Mouse (Mus musculus) embryonic facial prominence, embryonic 13.5 days (tissue): Measurements from ENCODE around the gene Thsd7b. TPM values are rescaled to one million over a fixed set of nuclear protein-coding genes. Genes with fewer than 3 reads are reported as not detected.
A peak's percentile ranks its signal among the peaks of the same experiment; 100 is the strongest.
"Not testable (repeated sequence)": the region's sequence is repeated elsewhere in the genome, so short reads cannot be mapped to it uniquely, and the experiment has no call there.

Experiments
- ATAC-seq: fragments of 200-750 bp; cut with Nextera tagmentation; 2 replicates; pipeline ENCODE4 v1.8.0; 2017; ENCODE audit warnings: low read depth; ENCODE audit not compliant: insufficient number of reproducible peaks, insufficient read depth, low FRiP score, low TSS enrichment
- H3K27ac ChIP-seq: fragments of 300-500 bp; sonication (generic); 2 replicates; pipeline ENCODE4 v1.5.1; 2015; ENCODE audit warnings: moderate library complexity, mild to moderate bottlenecking, inconsistent platforms
- H3K27me3 ChIP-seq: fragments of 300-500 bp; sonication (generic); 2 replicates; pipeline ENCODE4 v1.6.1; 2015; ENCODE audit warnings: mild to moderate bottlenecking, inconsistent platforms
- H3K36me3 ChIP-seq: fragments of 300-500 bp; sonication (generic); 2 replicates; pipeline ENCODE4 v1.6.1; 2015; ENCODE audit warnings: mild to moderate bottlenecking, inconsistent platforms
- H3K4me1 ChIP-seq: fragments of 300-500 bp; sonication (generic); 2 replicates; pipeline ENCODE4 v1.6.1; 2015; ENCODE audit warnings: inconsistent platforms
- H3K4me2 ChIP-seq: fragments of 300-500 bp; sonication (generic); 2 replicates; pipeline ENCODE4 v1.6.1; 2015; ENCODE audit warnings: moderate library complexity, mild to moderate bottlenecking, inconsistent platforms
- H3K4me3 ChIP-seq: fragments of 300-500 bp; sonication (generic); 2 replicates; pipeline ENCODE4 v1.5.1; 2015; ENCODE audit warnings: mild to moderate bottlenecking, inconsistent platforms
- H3K9ac ChIP-seq: fragments of 300-500 bp; sonication (generic); 2 replicates; pipeline ENCODE4 v1.6.1; 2015; ENCODE audit warnings: mild to moderate bottlenecking, inconsistent platforms
- H3K9me3 ChIP-seq: fragments of 300-500 bp; sonication (generic); 2 replicates; pipeline ENCODE4 v1.6.1; 2016; ENCODE audit warnings: inconsistent platforms
- WGBS: fragments of 180-500 bp; shearing (Covaris S2); methylation state at CpG from one replicate; pipeline ENCODE4 v1.1.7; 2015; ENCODE audit warnings: mixed read lengths; 5-methylcytosine and 5-hydroxymethylcytosine counted together
- polyA plus RNA-seq: library from polyadenylated mRNA; unstranded; fragments of >200 nt; fragmentation: Nextera tagmentation; extraction: Ambion mirVana; gene quantifications from 2 replicates; pipeline ENCODE4 v1.2.1, GENCODE M21; 2015

The Thsd7b gene
- polyA plus RNA-seq, 1 experiment from 2014 or later, result 3.5 TPM

GRCm38 (mm10) chr1:129887861-129888260, 614.8 kb downstream of the Thsd7b start:
- no peaks in the 10 kb centered on the region for H3K36me3 ChIP-seq
- H3K27ac ChIP-seq, result no peak overlapping the region
- H3K9me3 ChIP-seq, result no peaks in the 10 kb centered on the region
- no peak overlapping the region for H3K9ac ChIP-seq
- 56% methylated on average over 1 of the region's 1 CpGs for WGBS
- H3K27me3 ChIP-seq, result no peaks in the 10 kb centered on the region
- H3K4me2 ChIP-seq, result no peak overlapping the region
- no peak for ATAC-seq
- H3K4me1 ChIP-seq, result no peaks in the 10 kb centered on the region
- H3K4me3 ChIP-seq, result no peak overlapping the region

GRCm38 (mm10) chr1:129898121-129898520, 625.0 kb downstream of the Thsd7b start:
- no peak overlapping the region for H3K27ac ChIP-seq
- H3K4me3 ChIP-seq, result no peak overlapping the region
- H3K4me1 ChIP-seq, result no peaks in the 10 kb centered on the region
- ATAC-seq, result no peak
- H3K9ac ChIP-seq, result no peak overlapping the region
- H3K27me3 ChIP-seq, result no peaks in the 10 kb centered on the region
- no peak overlapping the region for H3K4me2 ChIP-seq
- no peaks in the 10 kb centered on the region for H3K36me3 ChIP-seq
- no peaks in the 10 kb centered on the region for H3K9me3 ChIP-seq
- WGBS, result 72% methylated on average over 5 of the region's 5 CpGs

- no peak for ATAC-seq
- Histone ChIP-seq H3K4me2 (no peak overlapping the region), H3K9me3 (no peaks in the 10 kb centered on the region), H3K4me3 (no peak overlapping the region), H3K27me3 (no peaks in the 10 kb centered on the region), H3K36me3 (no peaks in the 10 kb centered on the region), H3K27ac (no peak overlapping the region), H3K9ac (no peak overlapping the region), H3K4me1 (no peaks in the 10 kb centered on the region)
- 45% methylated on average over 4 of the region's 4 CpGs for WGBS
Observed at GRCm38 (mm10) chr1:129915484-129915883, 642.4 kb downstream of the Thsd7b start.

- no peak for ATAC-seq
- Histone ChIP-seq H3K4me3 (no peak overlapping the region), H3K4me2 (no peak overlapping the region), H3K9ac (no peak overlapping the region), H3K27me3 (no peaks in the 10 kb centered on the region), H3K4me1 (no peaks in the 10 kb centered on the region), H3K9me3 (no peaks in the 10 kb centered on the region), H3K27ac (no peak overlapping the region), H3K36me3 (no peaks in the 10 kb centered on the region)
- 90% methylated on average over 1 of the region's 1 CpGs for WGBS
Observed at GRCm38 (mm10) chr1:129917568-129917967, 644.5 kb downstream of the Thsd7b start.

- no peak overlapping the region for H3K27ac ChIP-seq
- no peak overlapping the region for H3K4me3 ChIP-seq
Observed at GRCm38 (mm10) chr1:129919385-129919784, 646.3 kb downstream of the Thsd7b start.

GRCm38 (mm10) chr1:129931003-129931402, 657.9 kb downstream of the Thsd7b start:
- Histone ChIP-seq H3K4me3 (no peak overlapping the region), H3K4me2 (no peak overlapping the region), H3K27me3 (no peaks in the 10 kb centered on the region), H3K9me3 (no peaks in the 10 kb centered on the region), H3K27ac (no peak overlapping the region), H3K9ac (no peak overlapping the region), H3K36me3 (no peaks in the 10 kb centered on the region), H3K4me1 (no peaks in the 10 kb centered on the region)
- ATAC-seq, result no peak
- 91% methylated on average over 2 of the region's 2 CpGs for WGBS

More at GRCm38 (mm10) chr1:129919385-129919784, 646.3 kb downstream of the Thsd7b start:
- no peak overlapping the region for H3K4me2 ChIP-seq
- no peaks in the 10 kb centered on the region for H3K27me3 ChIP-seq
- H3K9ac ChIP-seq, result no peak overlapping the region
- H3K4me1 ChIP-seq, result no peaks in the 10 kb centered on the region
- no peaks in the 10 kb centered on the region for H3K36me3 ChIP-seq
- H3K9me3 ChIP-seq, result no peaks in the 10 kb centered on the region
- WGBS, result 79% methylated on average over 1 of the region's 1 CpGs
- ATAC-seq, result no peak

GRCm38 (mm10) chr1:129943116-129943515, 670.0 kb downstream of the Thsd7b start:
- Histone ChIP-seq H3K9ac (no peak overlapping the region), H3K9me3 (no peaks in the 10 kb centered on the region), H3K27ac (no peak overlapping the region), H3K4me2 (peak overlapping the region; percentile 20; the same call in 1 of the 2 replicates), H3K27me3 (no peaks in the 10 kb centered on the region), H3K4me1 (no peaks in the 10 kb centered on the region), H3K36me3 (no peaks in the 10 kb centered on the region), H3K4me3 (no peak overlapping the region)
- 42% methylated on average over 9 of the region's 9 CpGs for WGBS
- ATAC-seq, result no peak

GRCm38 (mm10) chr1:129947026-129947425, 673.9 kb downstream of the Thsd7b start:
- Histone ChIP-seq H3K4me3 (no peak overlapping the region), H3K9me3 (no peaks in the 10 kb centered on the region), H3K27me3 (no peaks in the 10 kb centered on the region), H3K36me3 (no peaks in the 10 kb centered on the region), H3K4me1 (no peaks in the 10 kb centered on the region), H3K9ac (no peak overlapping the region), H3K27ac (no peak overlapping the region), H3K4me2 (no peak overlapping the region)
- no peak for ATAC-seq
- WGBS, result 54% methylated on average over 4 of the region's 4 CpGs

GRCm38 (mm10) chr1:129955478-129955877, 682.4 kb downstream of the Thsd7b start:
- WGBS, result 85% methylated on average over 1 of the region's 1 CpGs
- Histone ChIP-seq H3K36me3 (no peaks in the 10 kb centered on the region), H3K9me3 (no peaks in the 10 kb centered on the region), H3K9ac (no peak overlapping the region), H3K27me3 (no peaks in the 10 kb centered on the region), H3K4me3 (no peak overlapping the region), H3K4me1 (no peaks in the 10 kb centered on the region), H3K27ac (no peak overlapping the region), H3K4me2 (no peak overlapping the region)
- no peak for ATAC-seq

- 52% methylated on average over 4 of the region's 4 CpGs for WGBS
Observed at GRCm38 (mm10) chr1:129956625-129957024, 683.5 kb downstream of the Thsd7b start.

GRCm38 (mm10) chr1:129959352-129959751, 686.2 kb downstream of the Thsd7b start:
- not testable (repeated sequence) for H3K27me3 ChIP-seq, H3K4me2 ChIP-seq, H3K4me1 ChIP-seq, H3K36me3 ChIP-seq, H3K9me3 ChIP-seq, H3K27ac ChIP-seq, ATAC-seq, H3K9ac ChIP-seq, H3K4me3 ChIP-seq
- 59% methylated on average over 2 of the region's 2 CpGs for WGBS

More at GRCm38 (mm10) chr1:129956625-129957024, 683.5 kb downstream of the Thsd7b start:
- Histone ChIP-seq H3K9ac (no peak overlapping the region), H3K27me3 (no peaks in the 10 kb centered on the region), H3K4me1 (no peaks in the 10 kb centered on the region), H3K4me2 (no peak overlapping the region), H3K9me3 (no peaks in the 10 kb centered on the region), H3K27ac (no peak overlapping the region), H3K36me3 (no peaks in the 10 kb centered on the region), H3K4me3 (no peak overlapping the region)
- ATAC-seq, result no peak

GRCm38 (mm10) chr1:129963166-129963565, 690.1 kb downstream of the Thsd7b start:
- no peaks in the 10 kb centered on the region for H3K4me1 ChIP-seq
- no peak overlapping the region for H3K4me2 ChIP-seq
- no peak overlapping the region for H3K27ac ChIP-seq
- no peaks in the 10 kb centered on the region for H3K9me3 ChIP-seq
- 84% methylated on average over 2 of the region's 2 CpGs for WGBS
- H3K27me3 ChIP-seq, result no peaks in the 10 kb centered on the region
- no peak for ATAC-seq
- no peak overlapping the region for H3K9ac ChIP-seq
- H3K36me3 ChIP-seq, result no peaks in the 10 kb centered on the region
- no peak overlapping the region for H3K4me3 ChIP-seq

GRCm38 (mm10) chr1:129989247-129989646, 716.1 kb downstream of the Thsd7b start:
- not testable (repeated sequence) for H3K9me3 ChIP-seq, ATAC-seq, H3K27me3 ChIP-seq, H3K4me3 ChIP-seq, H3K4me2 ChIP-seq, H3K36me3 ChIP-seq, H3K9ac ChIP-seq, H3K27ac ChIP-seq, H3K4me1 ChIP-seq
